Mouse (Mus musculus) 3T3-L1 (cell line): ENCODE data around the gene Rab5b.
"Not testable (repeated sequence)": the region's sequence is repeated elsewhere in the genome, so short reads cannot be mapped to it uniquely, and the experiment has no call there.

Experiments used
- DNase-seq: peaks from one replicate; pipeline ENCODE4 v3.0.0-alpha.2; 2015; ENCODE audit warnings: low read depth, low spot score

Rab5b gene

DNA sequence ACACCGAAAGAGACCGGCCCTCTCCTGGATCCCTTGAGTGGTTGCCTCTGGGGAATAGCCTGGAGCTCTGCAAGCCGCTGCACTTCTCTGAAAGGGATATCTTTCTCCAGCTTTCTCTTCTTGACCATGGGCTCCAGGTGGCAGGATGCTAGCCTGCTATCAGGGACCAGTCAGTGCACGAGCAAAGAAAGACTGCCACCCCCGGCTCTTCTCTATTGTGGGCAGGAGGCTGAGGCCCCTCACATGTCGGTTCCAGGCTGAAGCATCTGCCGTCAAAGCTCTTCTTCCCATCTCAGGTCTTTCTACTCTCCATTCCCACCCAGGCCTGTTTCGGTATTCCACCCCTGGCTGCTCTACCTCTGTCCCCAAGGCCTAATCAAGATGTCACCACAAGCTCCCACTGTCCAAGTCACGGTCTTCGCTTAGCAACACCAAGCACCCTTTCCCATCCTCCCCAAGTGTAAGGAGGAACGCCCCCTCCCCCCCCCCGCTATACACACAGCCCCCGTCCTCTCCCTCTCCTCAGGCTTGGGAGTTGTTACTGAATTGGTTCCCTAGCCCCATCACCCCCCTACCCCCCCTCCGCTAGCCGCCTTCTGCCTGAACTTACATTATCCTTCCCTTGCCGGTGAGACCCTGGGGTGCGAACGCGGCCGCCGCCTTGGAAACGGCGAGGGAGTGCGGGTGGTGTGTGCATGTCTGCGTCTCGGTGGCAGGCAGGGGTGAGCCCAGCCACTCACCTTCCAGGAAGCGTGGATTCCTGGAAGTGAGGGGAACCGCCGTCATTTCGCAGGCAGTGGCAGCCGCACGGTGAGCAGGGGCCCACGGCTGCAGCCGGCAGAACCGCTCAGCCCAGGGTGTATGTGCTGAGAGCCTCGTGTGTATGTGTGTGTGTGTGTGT lies 50.7 kb downstream of the Rab5b start, which contains the start of gene Ikzf4:
TSS of gene Ikzf4 (minus strand) at position 881 of the 901 bp plus-strand sequence.
- DNase-seq, result no peak

GRCm38 (mm10) chr10:128642749-128643148 lies 53.3 kb downstream of the Rab5b start:
- no peak for DNase-seq

DNA sequence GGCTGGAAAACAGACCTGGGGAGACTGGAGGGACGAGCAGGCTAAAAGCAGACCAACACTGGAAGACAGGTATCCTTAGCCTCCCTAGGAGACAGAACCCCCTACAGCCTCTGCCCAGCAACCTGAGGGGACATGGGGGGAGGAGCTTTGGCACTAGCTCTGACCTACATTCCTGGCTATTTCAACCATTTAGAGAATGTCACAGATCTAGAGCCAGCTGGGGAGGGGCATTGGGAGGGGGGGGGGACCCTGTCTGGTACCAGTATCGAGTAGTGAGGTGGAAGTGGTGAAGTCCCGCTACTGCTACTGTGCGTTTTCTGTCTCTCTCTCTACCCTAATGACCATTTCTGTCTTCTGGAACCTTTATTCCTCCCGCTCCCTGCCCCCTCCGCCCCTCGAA lies 54.2 kb downstream of the Rab5b start:
- DNase-seq, result no peak

- DNase-seq, result no peak
Observed at GRCm38 (mm10) chr10:128640891-128641290, 55.2 kb downstream of the Rab5b start.

GRCm38 (mm10) chr10:128639999-128640398 lies 56.1 kb downstream of the Rab5b start:
- no peak for DNase-seq

- DNase-seq, result no peak
Observed at GRCm38 (mm10) chr10:128637011-128637410, 59.1 kb downstream of the Rab5b start.

- no peak for DNase-seq
Observed at GRCm38 (mm10) chr10:128636561-128636960, 59.5 kb downstream of the Rab5b start.

DNA sequence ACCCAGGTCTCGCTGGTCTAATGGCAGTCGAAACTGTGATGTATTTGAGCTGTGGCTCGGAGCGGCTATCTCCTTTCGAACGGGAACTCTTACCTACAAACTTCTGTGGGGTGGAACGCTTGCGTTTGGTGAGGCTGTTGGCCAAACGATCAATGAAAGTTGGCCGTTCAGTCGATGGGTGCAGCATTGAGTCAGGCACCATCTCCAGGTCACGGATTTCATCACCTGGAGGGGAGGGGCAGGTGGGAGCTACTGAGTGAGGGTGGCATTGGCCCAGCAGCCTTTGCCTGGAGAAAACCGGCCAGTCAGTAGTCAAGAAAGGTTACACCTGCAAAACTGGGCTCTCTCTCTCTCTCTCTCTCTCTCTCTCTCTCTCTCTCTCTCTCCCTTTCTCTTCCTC lies 60.4 kb downstream of the Rab5b start:
- no peak for DNase-seq

GRCm38 (mm10) chr10:128631571-128631970 lies 64.5 kb downstream of the Rab5b start:
- no peak for DNase-seq

DNA sequence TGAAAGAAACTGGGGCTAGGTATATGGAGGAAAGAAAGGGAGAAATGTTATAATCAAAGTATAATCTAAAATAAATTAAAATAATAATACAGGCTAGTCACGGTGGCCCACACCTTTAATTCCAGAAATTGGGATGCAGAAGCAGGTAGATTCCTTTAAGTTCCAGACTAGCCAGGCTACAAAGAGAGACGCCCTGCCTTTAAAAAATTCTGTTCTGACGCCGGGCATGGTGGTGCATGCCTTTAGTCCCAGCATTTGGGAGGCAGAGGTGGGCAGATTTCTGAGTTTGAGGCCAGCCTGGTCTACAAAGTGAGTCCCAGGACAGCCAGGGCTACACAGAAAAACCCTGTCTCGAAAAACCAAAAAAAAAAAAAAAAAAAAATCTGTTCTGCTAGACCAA lies 65.8 kb downstream of the Rab5b start:
- DNase-seq, result not testable (repeated sequence)

DNA sequence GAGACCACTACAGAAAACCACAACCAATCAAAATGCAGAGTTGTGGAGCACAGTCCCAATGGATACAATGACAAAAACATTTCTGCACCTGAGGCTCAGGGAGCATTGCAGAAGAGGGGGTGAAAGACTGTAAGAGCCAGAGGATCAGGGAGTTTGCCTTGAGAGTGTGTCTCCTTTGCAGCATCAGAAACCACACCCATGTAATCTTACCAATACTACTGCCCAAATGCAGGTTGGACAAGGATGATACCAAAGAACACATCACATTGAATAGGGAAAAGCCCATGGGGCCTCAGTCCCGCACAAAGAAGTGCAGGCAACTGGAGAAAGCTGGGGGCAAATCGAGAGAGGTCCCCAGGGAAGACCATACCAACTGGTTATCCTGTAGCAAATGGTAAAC lies 66.3 kb downstream of the Rab5b start:
- DNase-seq, result no peak

GRCm38 (mm10) chr10:128627398-128628317 lies 68.4 kb downstream of the Rab5b start:
- no peak for DNase-seq
